Mouse (Mus musculus) brain, embryonic 14.5 days (tissue): ENCODE data around the gene Cacna1d.

Experiments
- CTCF ChIP-seq: fragments of 200-500 bp; IDR thresholded peaks from 2 replicates; pipeline ENCODE4 v1.5.1; 2012; ENCODE audit warnings: inconsistent platforms, mild to moderate bottlenecking, moderate library complexity, borderline replicate concordance; ENCODE audit not compliant: insufficient read depth, insufficient read length; ENCODE audit errors: extremely low read depth
- POLR2A ChIP-seq: fragments of 200-500 bp; IDR thresholded peaks from 2 replicates; pipeline ENCODE4 v1.6.1; 2012; ENCODE audit warnings: mild to moderate bottlenecking, inconsistent platforms, borderline replicate concordance; ENCODE audit not compliant: poor library complexity, insufficient read depth, insufficient read length, severe bottlenecking; ENCODE audit errors: extremely low read depth

DNA sequence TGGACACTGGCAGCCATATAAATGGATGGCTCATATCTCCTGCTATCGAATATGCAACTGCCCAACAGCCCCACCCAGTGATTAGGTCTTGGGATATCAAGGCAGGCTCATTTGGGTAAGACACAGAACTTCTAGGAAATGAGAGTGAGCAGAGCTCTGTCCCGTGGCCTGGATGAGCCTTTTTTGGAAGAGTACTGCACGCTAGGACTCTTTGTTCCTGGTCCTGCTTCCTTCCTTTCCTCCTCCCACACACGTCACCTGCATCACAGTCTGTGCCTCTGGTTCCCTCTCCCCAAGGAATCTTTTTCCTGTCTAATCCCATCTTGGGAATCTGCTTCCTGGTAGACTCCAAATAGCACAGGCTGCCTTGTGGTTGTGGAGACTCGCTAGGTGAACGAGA is 66.1 kb downstream of the Cacna1d start:
- TF ChIP-seq CTCF: no peak
- TF ChIP-seq POLR2A: no peak
